Mouse (Mus musculus) right cerebral cortex, postnatal 10 days (tissue): ENCODE data around the gene Chmp1a.
A peak's percentile ranks its signal among the peaks of the same experiment; 100 is the strongest.
"Not testable (repeated sequence)": the region's sequence is repeated elsewhere in the genome, so short reads cannot be mapped to it uniquely, and the experiment has no call there.

Experiments
- DNase-seq, 2 experiments: peaks; one replicate each; pipeline ENCODE4 v3.0.0; 2021; ENCODE audit warnings: low spot score in 2 of 2

Gene Chmp1a

GRCm38 (mm10) chr8:123232553-123232952 lies 20.0 kb upstream of the Chmp1a start:
- no peak for DNase-seq

GRCm38 (mm10) chr8:123231742-123232141 lies 19.2 kb upstream of the Chmp1a start:
- no peak for DNase-seq

- not testable (repeated sequence) for DNase-seq
Observed at GRCm38 (mm10) chr8:123230326-123230725, 17.8 kb upstream of the Chmp1a start.

GRCm38 (mm10) chr8:123228416-123228815 lies 15.9 kb upstream of the Chmp1a start:
- DNase-seq = no peak

GRCm38 (mm10) chr8:123224278-123225266 lies 12.0 kb upstream of the Chmp1a start, which contains the start of gene Cdk10:
Cdk10 (plus strand) TSS chr8:123224842.
- DNase-seq = peak; percentile 94 to 95

GRCm38 (mm10) chr8:123220917-123221316 lies 8.4 kb upstream of the Chmp1a start:
- DNase-seq = no peak

- DNase-seq = no peak
Observed at GRCm38 (mm10) chr8:123215430-123215829, 2.9 kb upstream of the Chmp1a start.

- DNase-seq = no peak
Observed at GRCm38 (mm10) chr8:123213118-123213772, 682 bp upstream of the Chmp1a start.

- no peak for DNase-seq
Observed at GRCm38 (mm10) chr8:123211876-123212275, 687 bp downstream of the Chmp1a start.

- no peak for DNase-seq
Observed at GRCm38 (mm10) chr8:123203571-123203970, 9.0 kb downstream of the Chmp1a start.

GRCm38 (mm10) chr8:123202288-123202687 lies 10.3 kb downstream of the Chmp1a start:
- DNase-seq = peak; percentile 74 to 85

- no peak for DNase-seq
Observed at GRCm38 (mm10) chr8:123199864-123200263, 12.7 kb downstream of the Chmp1a start.

- DNase-seq = not testable (repeated sequence)
Observed at GRCm38 (mm10) chr8:123197016-123197415, 15.5 kb downstream of the Chmp1a start.

- DNase-seq = no peak
Observed at GRCm38 (mm10) chr8:123193771-123194170, 18.8 kb downstream of the Chmp1a start.

- DNase-seq = no peak
Observed at GRCm38 (mm10) chr8:123191908-123192307, 20.7 kb downstream of the Chmp1a start.

- DNase-seq = peak; percentile 79 to 85
Observed at GRCm38 (mm10) chr8:123190678-123191077, 21.9 kb downstream of the Chmp1a start.

- no peak for DNase-seq
Observed at GRCm38 (mm10) chr8:123188841-123189240, 23.7 kb downstream of the Chmp1a start.

GRCm38 (mm10) chr8:123188006-123188405 lies 24.6 kb downstream of the Chmp1a start:
- DNase-seq = no peak

GRCm38 (mm10) chr8:123185566-123186409 lies 26.8 kb downstream of the Chmp1a start, which contains the start of gene Dpep1:
Dpep1 (plus strand) TSS chr8:123186242.
- DNase-seq = no peak

- no peak for DNase-seq
Observed at GRCm38 (mm10) chr8:123181391-123181790, 31.2 kb downstream of the Chmp1a start.

- DNase-seq = no peak
Observed at GRCm38 (mm10) chr8:123157888-123158465, 54.6 kb downstream of the Chmp1a start, which contains the start of gene Sult5a1. Sult5a1 (minus strand) TSS chr8:123158315.
